Mouse (Mus musculus) forebrain, embryonic 15.5 days (tissue): ENCODE measurements around the gene Kpna6. TPM values are rescaled to one million over a fixed set of nuclear protein-coding genes. Genes with fewer than 3 reads are reported as not detected.

Source experiments
- ATAC-seq: fragments of 200-750 bp; cut with Nextera tagmentation; replicated peaks from 2 replicates; pipeline ENCODE4 v1.8.0; 2017; ENCODE audit warnings: mild to moderate bottlenecking, moderate TSS enrichment, moderate library complexity
- H3K27ac ChIP-seq: fragments of 300-500 bp; sonication (generic); replicated peaks from 2 replicates; pipeline ENCODE4 v1.5.1; 2015; ENCODE audit warnings: mild to moderate bottlenecking, inconsistent platforms
- H3K27me3 ChIP-seq: fragments of 300-500 bp; sonication (generic); 2 replicates; pipeline ENCODE4 v1.6.1; 2015; ENCODE audit warnings: inconsistent platforms
- H3K36me3 ChIP-seq: fragments of 300-500 bp; sonication (generic); 2 replicates; pipeline ENCODE4 v1.6.1; 2015; ENCODE audit warnings: mild to moderate bottlenecking, inconsistent platforms
- H3K4me1 ChIP-seq: fragments of 300-500 bp; sonication (generic); 2 replicates; pipeline ENCODE4 v1.6.1; 2015; ENCODE audit warnings: inconsistent platforms
- H3K4me2 ChIP-seq: fragments of 300-500 bp; sonication (generic); replicated peaks from 2 replicates; pipeline ENCODE4 v1.6.1; 2015; ENCODE audit warnings: mild to moderate bottlenecking, inconsistent platforms
- H3K4me3 ChIP-seq: fragments of 300-500 bp; sonication (generic); 2 replicates; pipeline ENCODE4 v1.5.1; 2015; ENCODE audit warnings: mild to moderate bottlenecking, inconsistent platforms
- H3K9ac ChIP-seq: fragments of 300-500 bp; sonication (generic); replicated peaks from 2 replicates; pipeline ENCODE4 v1.6.1; 2015; ENCODE audit warnings: mild to moderate bottlenecking, inconsistent platforms
- H3K9me3 ChIP-seq: fragments of 300-500 bp; sonication (generic); 2 replicates; pipeline ENCODE4 v1.6.1; 2016; ENCODE audit warnings: inconsistent platforms
- WGBS: fragments of 180-500 bp; shearing (Covaris S2); methylation state at CpG from one replicate; pipeline ENCODE4 v1.1.7; 2015; ENCODE audit warnings: mixed read lengths; 5-methylcytosine and 5-hydroxymethylcytosine counted together
- polyA plus RNA-seq: library from polyadenylated mRNA; unstranded; fragments of >200 nt; fragmentation: Nextera tagmentation; extraction: Ambion mirVana; gene quantifications from 2 replicates; pipeline ENCODE4 v1.2.1, GENCODE M21; 2015

Kpna6 gene
- polyA plus RNA-seq, 1 experiment from 2014 or later = 17.5 TPM

GRCm38 (mm10) chr4:129622803-129623535, 49.6 kb downstream of the Kpna6 start:
- peaks cover 38% of the 10 kb centered on the region for H3K4me1 ChIP-seq

GRCm38 (mm10) chr4:129622120-129622802, 50.3 kb downstream of the Kpna6 start:
- no peaks in the 10 kb centered on the region for H3K27me3 ChIP-seq
- peaks cover 41% of the 10 kb centered on the region for H3K4me1 ChIP-seq
- peak overlapping the region; percentile 93; the same call in 1 of the 2 replicates for H3K27ac ChIP-seq
- H3K9me3 ChIP-seq = no peaks in the 10 kb centered on the region
- peak overlapping the region; percentile 72 for H3K4me2 ChIP-seq
- WGBS = 77% methylated on average over 11 of the region's 11 CpGs
- H3K9ac ChIP-seq = peak overlapping the region; percentile 94; the same call in 1 of the 2 replicates
- H3K36me3 ChIP-seq = peaks cover 13% of the 10 kb centered on the region
- ATAC-seq = no peak
- H3K4me3 ChIP-seq = peak overlapping the region; percentile 76

More at GRCm38 (mm10) chr4:129622803-129623535, 49.6 kb downstream of the Kpna6 start:
- Histone ChIP-seq H3K9me3 (no peaks in the 10 kb centered on the region), H3K36me3 (peaks cover 20% of the 10 kb centered on the region), H3K9ac (peak overlapping the region; percentile 94), H3K4me2 (peak overlapping the region; percentile 72), H3K4me3 (peak overlapping the region; percentile 76), H3K27me3 (no peaks in the 10 kb centered on the region), H3K27ac (peak overlapping the region; percentile 93)
- ATAC-seq = no peak
- 18% methylated on average over 8 of the region's 8 CpGs for WGBS

GRCm38 (mm10) chr4:129621283-129621841, 51.2 kb downstream of the Kpna6 start:
- peaks cover 5% of the 10 kb centered on the region; the same call in 1 of the 2 replicates for H3K36me3 ChIP-seq
- no peak overlapping the region for H3K4me2 ChIP-seq
- H3K27ac ChIP-seq = no peak overlapping the region
- 86% methylated on average over 8 of the region's 8 CpGs for WGBS
- ATAC-seq = no peak
- H3K4me3 ChIP-seq = no peak overlapping the region
- no peaks in the 10 kb centered on the region for H3K9me3 ChIP-seq
- no peaks in the 10 kb centered on the region for H3K27me3 ChIP-seq
- peaks cover 41% of the 10 kb centered on the region for H3K4me1 ChIP-seq
- no peak overlapping the region for H3K9ac ChIP-seq

- Histone ChIP-seq H3K27ac (no peak overlapping the region; the same call in 1 of the 2 replicates), H3K4me1 (peaks cover 40% of the 10 kb centered on the region), H3K9me3 (no peaks in the 10 kb centered on the region), H3K4me2 (no peak overlapping the region), H3K36me3 (peaks cover 9% of the 10 kb centered on the region), H3K27me3 (no peaks in the 10 kb centered on the region), H3K4me3 (no peak overlapping the region), H3K9ac (no peak overlapping the region)
- 90% methylated on average over 11 of the region's 11 CpGs for WGBS
- ATAC-seq = no peak
Measured at GRCm38 (mm10) chr4:129620419-129621282, 51.9 kb downstream of the Kpna6 start.

GRCm38 (mm10) chr4:129618786-129619691, 53.5 kb downstream of the Kpna6 start, which contains the start of gene Iqcc:
Gene Iqcc (minus strand): TSS chr4:129619099.
- no peaks in the 10 kb centered on the region for H3K27me3 ChIP-seq
- peak within 1 kb of the TSS; percentile 85 for H3K27ac ChIP-seq
- peak within 1 kb of the TSS; percentile 55 for H3K4me3 ChIP-seq
- H3K4me1 ChIP-seq = peaks cover 30% of the 10 kb centered on the region
- ATAC-seq = peak; percentile 92
- peaks cover 11% of the 10 kb centered on the region for H3K36me3 ChIP-seq
- WGBS = 4% methylated on average over 44 of the region's 44 CpGs
- H3K9ac ChIP-seq = peak within 1 kb of the TSS; percentile 87
- H3K4me2 ChIP-seq = peak within 1 kb of the TSS; percentile 75
- H3K9me3 ChIP-seq = no peaks in the 10 kb centered on the region

GRCm38 (mm10) chr4:129618031-129618430, 54.5 kb downstream of the Kpna6 start:
- peak overlapping the region; percentile 87; the same call in 1 of the 2 replicates for H3K9ac ChIP-seq
- H3K4me3 ChIP-seq = peak overlapping the region; percentile 55
- H3K27ac ChIP-seq = no peak overlapping the region
- peak overlapping the region; percentile 75 for H3K4me2 ChIP-seq
- H3K4me1 ChIP-seq = peaks cover 25% of the 10 kb centered on the region
- ATAC-seq = no peak
- H3K27me3 ChIP-seq = no peaks in the 10 kb centered on the region
- 94% methylated on average over 5 of the region's 5 CpGs for WGBS
- peaks cover 11% of the 10 kb centered on the region for H3K36me3 ChIP-seq
- no peaks in the 10 kb centered on the region for H3K9me3 ChIP-seq

GRCm38 (mm10) chr4:129617121-129617641, 55.4 kb downstream of the Kpna6 start:
- H3K27me3 ChIP-seq = no peaks in the 10 kb centered on the region

GRCm38 (mm10) chr4:129616631-129617030, 55.9 kb downstream of the Kpna6 start:
- Histone ChIP-seq H3K27me3 (no peaks in the 10 kb centered on the region), H3K4me1 (peaks cover 12% of the 10 kb centered on the region), H3K9me3 (no peaks in the 10 kb centered on the region), H3K27ac (no peak overlapping the region), H3K36me3 (peaks cover 11% of the 10 kb centered on the region), H3K4me3 (no peak overlapping the region), H3K9ac (no peak overlapping the region), H3K4me2 (no peak overlapping the region)
- 97% methylated on average over 3 of the region's 3 CpGs for WGBS
- no peak for ATAC-seq

More at GRCm38 (mm10) chr4:129617121-129617641, 55.4 kb downstream of the Kpna6 start:
- ATAC-seq = no peak
- Histone ChIP-seq H3K4me3 (no peak overlapping the region), H3K4me1 (peaks cover 17% of the 10 kb centered on the region), H3K4me2 (no peak overlapping the region), H3K9ac (no peak overlapping the region), H3K9me3 (no peaks in the 10 kb centered on the region), H3K36me3 (peaks cover 11% of the 10 kb centered on the region), H3K27ac (no peak overlapping the region)
- WGBS = 91% methylated on average over 7 of the region's 7 CpGs

GRCm38 (mm10) chr4:129615801-129616290, 56.7 kb downstream of the Kpna6 start:
- no peaks in the 10 kb centered on the region for H3K9me3 ChIP-seq
- H3K27me3 ChIP-seq = no peaks in the 10 kb centered on the region
- ATAC-seq = no peak
- WGBS = 92% methylated on average over 9 of the region's 9 CpGs
- no peak overlapping the region for H3K4me2 ChIP-seq
- H3K4me3 ChIP-seq = no peak overlapping the region
- H3K4me1 ChIP-seq = peaks cover 12% of the 10 kb centered on the region
- peaks cover 11% of the 10 kb centered on the region for H3K36me3 ChIP-seq
- H3K9ac ChIP-seq = no peak overlapping the region
- no peak overlapping the region for H3K27ac ChIP-seq

- no peaks in the 10 kb centered on the region for H3K27me3 ChIP-seq
- no peaks in the 10 kb centered on the region for H3K9me3 ChIP-seq
- WGBS = 71% methylated on average over 6 of the region's 6 CpGs
- peaks cover 13% of the 10 kb centered on the region for H3K36me3 ChIP-seq
- no peak within 1 kb of the TSS for H3K27ac ChIP-seq
- no peak within 1 kb of the TSS for H3K4me3 ChIP-seq
- no peak for ATAC-seq
- H3K4me1 ChIP-seq = peaks cover 12% of the 10 kb centered on the region
- no peak within 1 kb of the TSS for H3K9ac ChIP-seq
- H3K4me2 ChIP-seq = no peak within 1 kb of the TSS
Measured at GRCm38 (mm10) chr4:129614093-129614492, 58.5 kb downstream of the Kpna6 start, which contains the start of gene Dcdc2b. Gene Dcdc2b (minus strand): TSS chr4:129614257.
